Mouse (Mus musculus) common myeloid progenitor, adult 5-6 weeks (primary cell): ENCODE results near the gene Cldnd2. TPM values are rescaled to one million over a fixed set of nuclear protein-coding genes. Genes with fewer than 3 reads are reported as not detected.

Experiments used
- ATAC-seq: replicated peaks from 2 replicates; pipeline ENCODE4 v1.8.0; 2016; ENCODE audit warnings: low read depth, mild to moderate bottlenecking, moderate TSS enrichment, inconsistent platforms; ENCODE audit not compliant: poor library complexity, severe bottlenecking
- total RNA-seq: library from RNA; stranded (forward); fragments of 200-1000, 187-1606 nt; gene quantifications from 2 replicates; pipeline ENCODE4 v1.2.3, GENCODE M21; 2017

Gene Cldnd2
- total RNA-seq, 1 experiment from 2014 or later = 2.9 TPM

GRCm38 (mm10) chr7:43443126-43443916 lies 2.7 kb downstream of the Cldnd2 start:
- ATAC-seq = peak; percentile 50

GRCm38 (mm10) chr7:43443917-43444293 lies 3.3 kb downstream of the Cldnd2 start, which contains the start of the genes Etfb and Gm45233:
TSS of gene Etfb (plus strand) at chr7:43444083.
TSS of gene Gm45233 (plus strand) at chr7:43444128.
- peak; percentile 75 for ATAC-seq

GRCm38 (mm10) chr7:43447801-43448200 lies 7.2 kb downstream of the Cldnd2 start:
- no peak for ATAC-seq

GRCm38 (mm10) chr7:43448246-43448645 lies 7.7 kb downstream of the Cldnd2 start:
- ATAC-seq = no peak

GRCm38 (mm10) chr7:43449811-43450210 lies 9.2 kb downstream of the Cldnd2 start:
- no peak for ATAC-seq

- ATAC-seq = no peak
Measured at GRCm38 (mm10) chr7:43451726-43452125, 11.1 kb downstream of the Cldnd2 start.

GRCm38 (mm10) chr7:43452609-43453008 lies 12.0 kb downstream of the Cldnd2 start:
- peak; percentile 94 for ATAC-seq

GRCm38 (mm10) chr7:43453599-43454355 lies 13.2 kb downstream of the Cldnd2 start:
- no peak for ATAC-seq

- no peak for ATAC-seq
Measured at GRCm38 (mm10) chr7:43454371-43454770, 13.8 kb downstream of the Cldnd2 start.

GRCm38 (mm10) chr7:43462851-43463250 lies 22.3 kb downstream of the Cldnd2 start, which contains the start of gene Vsig10l:
TSS of gene Vsig10l (plus strand) at chr7:43463151.
- ATAC-seq = no peak

- ATAC-seq = no peak
Measured at GRCm38 (mm10) chr7:43463976-43464375, 23.4 kb downstream of the Cldnd2 start.

GRCm38 (mm10) chr7:43464864-43465343 lies 24.3 kb downstream of the Cldnd2 start:
- 0 out of 2 replicates have a peak, but pooled peaks have one; percentile 7 for ATAC-seq

GRCm38 (mm10) chr7:43465344-43466098 lies 24.9 kb downstream of the Cldnd2 start:
- peak; percentile 83 for ATAC-seq

GRCm38 (mm10) chr7:43466099-43466694 lies 25.6 kb downstream of the Cldnd2 start:
- ATAC-seq = peak; percentile 55

GRCm38 (mm10) chr7:43470373-43470772 lies 29.8 kb downstream of the Cldnd2 start:
- ATAC-seq = no peak

GRCm38 (mm10) chr7:43475706-43476105 lies 35.1 kb downstream of the Cldnd2 start:
- peak; percentile 67 for ATAC-seq

- no peak for ATAC-seq
Measured at GRCm38 (mm10) chr7:43476376-43476775, 35.8 kb downstream of the Cldnd2 start.

GRCm38 (mm10) chr7:43481191-43481590 lies 40.6 kb downstream of the Cldnd2 start:
- no peak for ATAC-seq

- no peak for ATAC-seq
Measured at GRCm38 (mm10) chr7:43482090-43482716, 41.6 kb downstream of the Cldnd2 start.
